Mouse (Mus musculus) cerebellum, postnatal 36 days (tissue): ENCODE measurements around the gene Zswim3.
A peak's percentile ranks its signal among the peaks of the same experiment; 100 is the strongest.
"Not testable (repeated sequence)": the region's sequence is repeated elsewhere in the genome, so short reads cannot be mapped to it uniquely, and the experiment has no call there.

ENCODE experiments used
- DNase-seq, 2 experiments: peaks; one replicate each; pipeline ENCODE4 v3.0.0; 2021 to 2022; ENCODE audit warnings: mixed read lengths in 2 of 2

Gene Zswim3

DNA sequence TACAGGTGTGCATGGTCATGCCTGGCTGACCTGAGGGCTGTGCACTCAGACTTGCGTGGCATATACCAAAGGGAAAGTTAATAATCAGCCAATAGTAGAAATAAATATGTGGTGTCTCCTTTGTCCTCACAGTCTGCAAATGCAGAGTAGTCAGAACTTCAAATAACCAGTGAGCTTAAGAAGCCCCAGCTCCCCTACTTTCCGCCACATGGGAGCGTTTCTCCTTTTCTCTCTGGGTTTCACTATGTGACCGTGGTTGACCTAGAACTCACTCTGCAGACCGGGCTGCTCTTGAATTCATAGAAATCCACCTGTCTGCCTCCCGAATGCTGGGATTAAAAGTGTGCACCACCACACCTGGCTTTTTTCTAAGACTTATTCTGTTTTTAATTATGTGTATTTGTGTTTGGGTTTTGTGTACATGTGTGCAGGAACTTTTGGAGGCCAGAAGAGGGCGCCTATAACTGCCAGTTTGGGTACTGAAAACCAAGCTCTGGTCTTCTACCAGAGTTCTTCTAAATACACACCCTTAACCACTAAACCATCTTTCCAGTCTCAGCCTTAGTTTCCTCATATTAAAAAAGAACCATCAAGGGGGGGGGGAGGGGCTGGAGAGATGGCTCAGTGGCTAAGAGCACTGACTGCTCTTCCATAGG, 20.8 kb upstream of the Zswim3 start:
- no peak for DNase-seq

DNA sequence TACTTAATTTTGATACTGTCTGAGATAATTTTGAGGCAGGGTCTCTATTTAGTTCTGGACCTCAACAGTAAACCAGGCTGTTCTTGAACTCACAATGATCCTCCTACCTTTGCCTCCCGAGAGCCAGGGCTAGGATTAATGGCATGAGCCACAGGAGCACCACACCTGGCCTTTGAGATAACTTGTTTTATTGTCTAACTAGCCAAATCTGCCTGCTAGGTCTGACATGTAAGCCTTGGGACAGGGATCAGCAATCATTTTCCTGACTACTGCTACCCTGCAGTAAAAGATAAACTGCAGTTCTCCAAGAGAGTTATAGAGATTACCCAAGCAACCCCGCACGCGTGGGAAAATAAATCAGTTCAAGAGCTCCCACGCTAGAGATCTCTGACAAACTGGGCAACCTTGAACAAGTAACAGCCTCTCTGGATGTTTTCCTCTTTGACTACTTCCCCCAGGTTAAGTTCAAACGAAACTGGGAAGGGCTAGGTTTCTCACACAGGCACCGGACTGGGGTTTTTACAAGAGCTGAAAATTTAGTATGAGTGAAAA, 20.0 kb upstream of the Zswim3 start:
- DNase-seq: no peak

DNA sequence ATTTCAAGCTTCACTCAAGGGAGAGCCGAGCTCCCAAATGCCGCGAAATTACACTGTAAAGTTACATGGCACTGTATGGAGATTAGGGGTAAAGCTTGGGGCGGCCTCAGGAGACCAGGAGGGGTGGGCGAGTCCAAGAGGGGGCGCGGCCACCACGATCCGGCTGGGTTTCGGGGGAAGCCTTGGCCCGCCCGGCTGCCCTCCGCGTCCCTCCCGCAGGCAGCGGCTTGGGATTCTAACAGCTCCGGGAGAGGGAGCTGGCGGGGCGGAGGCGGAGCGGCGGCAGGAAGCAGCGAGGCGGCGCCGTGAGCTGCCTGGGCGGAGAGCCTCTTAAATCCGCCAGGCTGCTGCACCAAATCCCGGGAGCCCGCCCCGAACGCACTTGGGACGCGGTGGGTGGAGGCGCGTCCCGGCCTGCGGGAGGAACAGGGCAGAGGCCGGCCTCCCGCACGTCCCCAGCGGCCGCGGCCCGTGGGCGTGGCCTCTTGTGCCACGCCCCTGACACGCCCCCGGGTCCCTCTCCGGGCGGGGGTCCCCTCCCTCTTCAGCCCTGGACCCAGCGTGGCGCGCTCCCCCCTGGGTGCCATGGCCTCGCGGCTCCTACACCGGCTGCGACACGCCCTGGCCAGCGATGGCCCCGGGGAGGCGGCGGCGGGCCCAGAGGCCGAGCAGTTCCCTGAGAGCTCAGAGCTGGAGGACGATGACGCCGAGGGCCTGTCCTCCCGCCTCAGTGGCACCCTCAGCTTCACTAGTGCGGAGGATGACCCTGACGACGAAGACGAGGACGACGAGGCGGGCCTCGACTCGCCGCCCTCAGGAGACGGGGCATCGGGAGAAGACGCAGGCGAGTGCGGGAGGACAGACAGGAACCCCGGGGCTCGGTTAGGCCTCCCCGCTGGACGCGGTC, 19.2 kb upstream of the Zswim3 start, which contains the start of gene Snx21:
Snx21 (plus strand) TSS at position 343 of the 907 bp plus-strand sequence.
- DNase-seq: peak; percentile 85 to 91

DNA sequence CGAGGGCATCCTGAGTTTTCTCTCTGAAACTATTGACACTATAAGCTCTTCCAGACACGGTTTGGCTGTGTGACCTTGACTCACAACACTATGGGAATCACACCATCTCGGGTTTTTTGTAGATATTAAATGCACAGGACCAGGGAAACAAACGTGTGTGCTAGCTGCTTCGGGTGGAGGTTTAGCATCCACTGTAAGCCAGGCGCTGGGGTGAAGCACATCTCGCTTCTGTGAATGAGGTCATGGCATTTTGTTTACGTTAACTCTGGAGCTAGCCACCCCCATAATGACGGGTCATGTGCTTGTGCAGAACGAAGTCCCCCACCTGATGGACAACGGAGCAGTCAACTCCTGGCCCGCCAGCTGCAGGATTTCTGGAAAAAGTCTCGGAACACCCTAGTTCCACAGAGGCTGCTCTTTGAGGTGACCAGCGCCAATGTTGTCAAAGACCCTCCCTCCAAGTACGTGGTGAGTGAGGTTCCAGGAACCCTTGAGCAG, 18.5 kb upstream of the Zswim3 start:
- DNase-seq: no peak

DNA sequence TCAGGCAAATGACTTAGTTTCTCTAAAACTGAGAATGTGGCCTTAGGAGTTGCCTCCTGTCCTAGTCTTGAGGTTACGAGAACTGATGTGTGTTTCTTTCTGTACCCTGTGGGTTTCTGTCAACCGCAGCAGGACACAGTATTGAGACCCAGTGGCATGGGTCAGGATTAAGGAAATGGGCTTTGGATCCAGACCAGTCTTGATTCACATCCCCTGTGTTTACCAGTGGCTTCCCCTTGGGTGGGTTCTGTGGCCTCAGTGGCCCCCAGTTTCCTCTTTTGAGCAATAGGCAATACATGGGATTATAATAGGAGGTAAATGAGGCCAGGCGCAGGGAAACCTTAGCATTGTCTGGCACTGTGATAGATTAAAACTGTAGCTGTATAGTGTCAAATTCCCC, 17.9 kb upstream of the Zswim3 start:
- DNase-seq: no peak

DNA sequence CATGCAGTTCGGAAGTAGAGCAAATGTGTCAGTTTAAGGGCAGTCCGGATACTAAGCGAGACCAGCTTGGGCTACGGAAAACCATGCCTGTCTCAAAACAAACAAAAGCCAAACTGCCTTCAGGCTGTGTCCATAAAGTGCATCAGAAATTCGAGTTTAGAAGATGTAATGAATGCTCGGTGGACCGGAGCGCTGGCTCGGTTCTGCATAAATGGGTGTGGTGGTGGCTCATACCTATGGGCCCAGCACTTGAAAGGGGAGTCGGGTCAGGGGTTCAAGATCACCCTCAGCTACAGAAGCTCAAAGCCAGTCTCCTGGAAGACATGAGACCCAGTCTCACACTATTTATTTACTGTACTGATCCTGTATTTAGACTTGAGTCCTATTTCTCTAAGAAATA, 17.1 kb upstream of the Zswim3 start:
- no peak for DNase-seq

DNA sequence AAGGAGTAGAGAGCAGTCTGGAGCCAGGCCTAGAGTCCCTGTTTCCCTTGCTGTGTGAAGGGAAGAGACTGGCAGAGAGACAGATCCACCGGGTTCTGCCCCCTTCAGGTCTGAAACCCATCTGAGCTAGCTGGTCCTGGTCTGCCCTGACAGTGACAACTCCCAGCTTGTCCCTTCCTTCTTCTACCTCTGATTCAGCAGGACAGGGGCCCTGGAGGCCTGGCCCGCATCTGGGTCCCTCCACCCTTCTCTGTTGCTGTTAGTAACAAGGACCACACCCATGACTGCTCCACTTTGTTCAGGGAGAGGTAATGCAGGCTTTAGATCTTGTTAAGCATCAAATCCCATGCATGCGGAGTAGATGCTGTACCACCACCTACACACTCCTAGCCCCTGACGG, 16.5 kb upstream of the Zswim3 start:
- DNase-seq: no peak

DNA sequence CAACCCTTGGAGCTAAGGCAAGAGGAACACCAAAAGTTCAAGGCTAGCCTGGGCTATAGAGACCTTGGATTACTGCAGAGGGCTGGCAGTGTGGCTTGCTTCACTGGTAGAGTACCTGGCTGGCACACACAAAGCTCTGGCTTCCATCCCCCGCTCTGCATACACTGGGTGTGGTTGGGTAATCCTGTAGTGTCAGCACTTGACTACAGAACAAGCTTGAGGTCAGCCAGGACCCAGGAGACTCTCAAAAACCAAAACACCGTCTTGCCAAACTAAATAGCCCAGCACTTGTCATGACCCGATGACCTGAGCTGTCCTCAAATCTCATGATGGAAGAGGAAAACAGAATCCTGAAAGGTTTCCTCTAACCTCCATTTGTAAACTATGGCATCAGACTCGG, 14.4 kb upstream of the Zswim3 start:
- no peak for DNase-seq

DNA sequence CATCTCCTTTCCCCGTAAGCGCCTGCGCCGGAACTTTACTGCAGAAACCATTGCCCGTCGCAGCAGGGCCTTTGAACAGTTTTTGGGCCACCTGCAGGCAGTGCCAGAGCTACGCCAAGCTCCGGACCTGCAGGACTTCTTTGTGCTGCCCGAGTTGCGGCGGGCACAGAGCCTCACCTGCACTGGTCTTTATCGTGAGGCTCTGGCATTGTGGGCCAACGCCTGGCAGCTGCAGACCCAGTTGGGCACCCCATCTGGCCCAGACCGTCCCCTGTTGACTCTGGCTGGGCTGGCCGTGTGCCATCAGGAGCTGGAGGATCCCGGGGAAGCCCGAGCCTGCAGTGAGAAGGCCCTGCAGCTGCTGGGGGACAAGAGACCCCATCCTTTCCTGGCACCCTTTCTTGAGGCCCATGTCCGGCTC, 13.0 kb upstream of the Zswim3 start:
- DNase-seq: peak; percentile 52 to 54

DNA sequence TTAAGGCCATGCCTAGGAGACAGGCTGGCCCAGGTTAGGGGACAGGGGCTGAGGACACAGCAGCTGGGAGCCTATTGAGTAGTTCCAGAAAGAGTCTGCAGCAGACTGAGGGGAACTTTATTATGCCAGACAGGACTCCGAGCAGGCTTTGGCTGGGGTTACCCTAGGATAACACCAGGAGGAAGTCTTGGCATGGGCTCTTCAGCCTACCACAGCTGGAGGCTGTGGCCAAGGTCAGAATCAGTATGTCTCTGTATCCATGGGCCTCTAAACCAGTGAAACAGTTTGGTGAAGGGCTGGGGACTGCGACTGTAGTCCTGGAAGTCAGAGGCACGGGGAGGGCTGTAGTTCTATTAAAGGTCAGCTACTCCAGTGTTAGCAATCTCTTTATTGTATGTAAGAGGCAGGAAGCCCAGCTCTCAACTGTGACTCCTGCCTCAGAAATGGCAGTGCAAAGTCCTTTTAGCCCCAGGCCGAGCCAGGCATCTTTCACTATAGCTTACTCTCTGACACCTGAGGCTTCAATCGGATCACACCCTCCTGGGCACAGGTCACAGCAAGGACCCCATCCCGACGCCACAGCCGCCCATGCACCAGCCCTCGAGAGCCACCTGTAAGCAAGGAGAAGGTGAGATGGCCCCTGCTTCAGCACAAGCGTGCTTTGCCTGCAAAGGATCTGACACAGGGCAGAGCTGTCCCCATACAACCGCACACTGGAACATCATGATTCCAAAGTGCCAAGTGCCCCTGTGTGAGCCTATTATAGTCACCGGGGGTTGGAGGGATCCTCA, 12.3 kb upstream of the Zswim3 start:
- no peak for DNase-seq

DNA sequence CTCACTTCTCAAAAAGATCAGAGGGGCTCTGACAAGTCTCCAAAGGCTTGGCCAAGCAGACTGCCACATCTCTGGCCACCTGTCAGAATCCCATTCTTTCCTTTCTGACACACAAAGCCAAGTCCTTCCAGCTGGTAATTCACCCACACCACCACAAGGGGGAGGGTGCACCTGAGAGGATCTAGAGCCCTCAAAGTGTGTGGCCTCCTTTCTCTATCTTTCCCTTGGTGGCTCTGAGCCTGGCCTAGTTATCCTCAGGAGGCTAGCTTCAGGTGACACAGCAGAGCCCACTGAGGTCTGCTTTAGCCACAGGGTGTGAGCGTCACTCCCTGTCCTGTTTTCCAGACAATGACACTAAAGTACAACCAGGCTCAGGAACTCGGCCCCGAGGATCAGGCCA, 11.7 kb upstream of the Zswim3 start:
- peak; percentile 75 to 78 for DNase-seq

DNA sequence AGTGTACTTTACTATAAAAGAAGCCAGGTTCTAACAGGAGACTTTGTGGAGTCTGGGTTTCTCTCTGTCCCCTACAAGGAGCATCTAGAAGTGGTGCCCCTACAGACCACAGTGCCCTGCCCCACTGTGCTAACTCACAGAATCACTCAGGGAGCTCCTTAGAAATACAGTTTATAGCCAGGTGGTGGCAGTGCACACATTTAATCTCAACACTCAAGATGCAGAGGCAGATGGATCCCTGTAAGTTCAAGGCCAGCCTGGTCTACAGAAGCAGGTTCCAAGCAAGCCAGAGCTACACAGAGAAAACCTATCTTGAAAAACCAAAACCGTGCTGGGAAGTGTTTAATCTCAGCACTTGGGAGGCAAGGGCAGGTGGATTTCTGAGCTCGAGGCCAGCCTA, 11.1 kb upstream of the Zswim3 start:
- DNase-seq: no peak

DNA sequence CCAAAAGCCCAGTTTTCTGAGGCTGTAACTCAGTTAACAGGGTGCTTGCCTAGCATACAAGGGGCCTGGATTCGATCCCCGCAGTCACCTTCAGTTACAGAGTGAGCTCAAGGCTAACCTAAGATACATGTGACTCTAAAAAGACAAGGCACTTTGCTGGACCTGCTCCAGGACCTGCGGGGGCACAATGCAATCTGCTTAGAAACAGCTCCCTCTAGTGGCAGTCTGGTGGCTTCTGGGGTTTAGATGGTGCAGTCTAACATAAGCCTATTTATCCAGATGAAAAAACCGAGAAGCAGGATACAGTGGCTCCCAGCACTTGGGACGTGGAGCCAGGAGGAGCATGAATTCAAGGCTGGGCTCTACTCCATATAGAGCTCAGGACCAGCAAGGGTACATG, 10.6 kb upstream of the Zswim3 start:
- peak; percentile 86 to 87 for DNase-seq

DNA sequence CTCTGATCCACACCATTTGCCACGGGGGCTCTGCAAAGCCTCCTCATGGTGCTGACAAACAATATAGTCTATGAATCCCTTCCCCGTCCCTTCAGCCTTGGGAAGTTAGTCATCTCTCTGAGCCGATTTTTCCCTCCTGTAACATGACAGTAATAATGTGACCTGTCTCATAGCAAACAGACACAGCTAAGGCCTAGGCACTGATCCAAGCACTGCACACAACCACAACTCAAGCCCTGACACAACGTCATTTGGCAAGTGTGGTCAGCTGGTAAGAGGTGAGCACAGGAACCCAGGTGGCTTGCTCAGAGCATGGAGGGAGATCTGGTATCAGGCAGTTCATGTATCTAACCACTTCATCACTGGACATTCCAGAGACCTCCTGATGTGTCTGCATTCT, 9.0 kb upstream of the Zswim3 start:
- DNase-seq: no peak

DNA sequence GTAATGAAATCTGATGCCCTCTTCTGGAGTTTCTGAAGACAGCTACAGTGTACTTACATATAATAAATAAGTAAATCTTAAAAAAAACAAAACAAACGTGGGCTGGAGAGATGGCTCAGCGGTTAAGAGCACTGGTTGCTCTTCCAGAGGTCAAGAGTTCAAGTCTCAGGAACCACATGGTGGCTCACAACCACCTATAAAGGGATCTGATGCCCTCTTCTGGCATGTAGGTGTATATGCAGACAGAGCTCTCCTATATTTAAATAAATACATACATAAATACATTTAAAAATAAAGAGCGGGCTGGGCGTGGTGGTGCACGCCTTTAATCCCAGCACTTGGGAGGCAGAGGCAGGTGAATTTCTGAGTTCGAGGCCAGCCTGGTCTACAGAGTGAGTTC, 6.3 kb upstream of the Zswim3 start:
- not testable (repeated sequence) for DNase-seq

DNA sequence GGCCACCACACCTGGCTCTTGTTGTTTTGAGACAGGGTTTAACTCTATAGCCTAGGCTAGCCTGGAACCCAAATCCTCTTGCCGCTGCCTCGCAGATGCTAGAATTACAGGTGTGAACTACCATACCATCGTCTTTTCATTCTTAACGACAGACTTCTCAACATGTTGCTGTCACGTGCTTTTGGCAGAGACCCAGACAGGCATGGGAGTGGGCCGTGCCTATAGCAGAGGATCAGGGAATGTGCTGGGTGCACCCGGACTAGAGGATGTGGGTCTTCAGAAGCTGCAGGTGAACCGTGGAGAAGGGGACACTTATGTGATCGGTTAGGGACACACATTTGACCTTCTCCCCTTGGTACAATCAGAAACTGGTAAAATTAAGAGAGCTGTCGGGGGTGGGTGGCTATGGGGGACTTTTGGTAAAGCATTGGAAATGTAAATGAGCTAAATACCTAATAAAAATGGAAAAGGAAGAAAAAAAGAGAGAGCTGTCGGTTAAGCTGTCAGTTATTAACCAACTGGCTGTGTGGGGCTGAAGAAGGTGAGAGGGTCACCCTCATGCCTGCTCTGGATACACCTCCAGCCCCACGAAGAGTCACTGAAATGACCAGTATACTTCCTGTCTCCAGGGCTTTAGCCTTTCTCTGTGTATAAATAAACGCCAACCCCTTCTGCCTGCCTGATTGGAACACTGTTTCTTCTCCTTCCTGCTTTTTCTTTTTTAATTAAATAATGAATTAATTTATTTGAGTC, 4.5 kb upstream of the Zswim3 start:
- DNase-seq: no peak

DNA sequence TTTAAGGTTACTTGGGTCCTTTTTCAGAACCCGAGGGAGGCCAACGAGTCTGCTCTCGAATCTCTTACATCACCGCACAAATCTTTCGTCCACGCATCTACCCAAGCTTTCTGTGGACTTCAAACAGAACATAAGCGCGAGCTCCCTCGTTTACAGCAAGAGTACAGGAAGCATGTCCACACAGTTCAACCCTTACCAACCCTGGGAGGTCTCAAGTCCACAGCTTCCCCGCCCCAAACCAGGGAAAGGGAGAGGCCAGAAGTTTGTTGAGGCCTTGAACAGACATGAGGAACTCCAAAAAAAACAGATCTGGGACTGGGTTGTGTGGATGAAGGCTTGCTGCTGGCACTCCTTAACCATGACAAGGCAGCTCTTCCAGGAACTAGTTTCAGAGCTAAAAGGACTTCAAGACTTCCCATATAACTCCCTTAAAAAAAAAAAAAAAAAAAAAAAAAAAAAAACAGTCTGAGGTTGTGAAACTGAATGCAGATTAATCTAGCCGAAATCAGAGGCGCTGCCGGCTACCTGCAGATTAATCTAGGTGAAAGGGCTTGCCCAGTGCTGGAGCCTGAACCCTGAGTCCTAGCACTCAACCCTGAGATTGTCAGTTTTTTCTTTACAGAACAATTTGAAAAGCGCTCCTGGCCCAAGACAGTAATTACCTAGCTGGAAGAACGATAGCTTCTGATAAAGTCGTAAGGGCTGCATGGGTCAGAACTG, 1.5 kb upstream of the Zswim3 start:
- DNase-seq: no peak

DNA sequence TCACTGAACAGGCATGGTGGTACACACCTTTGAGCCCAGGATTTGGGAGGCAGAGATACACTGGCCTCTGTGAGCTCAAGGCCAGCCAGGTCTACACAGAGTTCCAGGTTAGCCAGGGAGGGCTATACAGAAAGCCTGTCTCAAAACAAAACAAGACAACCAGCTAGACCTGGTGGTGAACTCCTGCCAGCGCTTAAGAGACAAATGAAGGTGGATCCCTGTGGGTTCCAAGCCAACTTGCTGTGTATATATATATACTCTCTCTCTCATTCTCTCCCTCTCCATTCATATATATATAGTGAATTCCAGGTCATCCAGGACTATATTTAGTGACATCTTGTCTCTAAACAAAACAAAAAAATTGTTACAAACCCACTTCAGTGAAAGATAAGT, 981 bp upstream of the Zswim3 start:
- no peak for DNase-seq

DNA sequence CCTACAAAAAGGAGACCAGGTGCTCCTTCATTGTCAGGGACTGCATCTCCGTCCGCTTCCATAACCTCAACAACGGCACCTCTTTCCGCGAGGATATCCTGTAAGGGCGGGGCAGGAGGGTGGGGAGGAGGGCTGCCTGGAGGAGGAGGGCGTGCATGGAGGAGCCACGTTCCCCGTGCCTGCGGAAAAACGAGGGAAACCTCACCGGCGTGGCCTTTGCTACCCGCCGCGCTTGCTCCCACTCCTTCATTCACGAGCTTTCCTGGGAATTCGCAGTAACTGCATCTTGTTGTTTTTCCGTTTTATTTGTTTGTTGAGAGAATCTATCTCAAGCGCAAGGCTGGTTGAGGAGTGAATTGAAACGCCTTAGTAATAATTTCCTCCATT, 427 bp downstream of the Zswim3 start:
- no peak for DNase-seq

DNA sequence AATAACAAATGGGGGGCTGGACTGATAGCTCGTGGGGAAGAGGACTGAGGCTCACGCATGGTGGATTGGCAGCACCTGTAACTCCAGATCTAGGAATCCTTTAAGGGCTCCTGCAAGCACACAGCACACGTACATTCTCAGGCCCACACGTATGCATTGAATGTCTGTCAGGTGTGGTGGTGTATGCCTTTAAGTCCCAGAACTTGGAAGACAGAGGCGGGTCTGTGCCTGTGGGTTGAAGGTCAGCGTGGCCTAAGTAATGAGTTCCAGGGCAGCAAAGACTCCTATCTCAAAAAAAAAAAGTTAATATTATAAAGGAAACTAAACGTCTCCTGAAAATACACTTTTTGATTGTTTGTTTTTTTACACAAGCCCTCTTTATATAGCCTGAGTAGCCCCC, 1.7 kb downstream of the Zswim3 start:
- no peak for DNase-seq

DNA sequence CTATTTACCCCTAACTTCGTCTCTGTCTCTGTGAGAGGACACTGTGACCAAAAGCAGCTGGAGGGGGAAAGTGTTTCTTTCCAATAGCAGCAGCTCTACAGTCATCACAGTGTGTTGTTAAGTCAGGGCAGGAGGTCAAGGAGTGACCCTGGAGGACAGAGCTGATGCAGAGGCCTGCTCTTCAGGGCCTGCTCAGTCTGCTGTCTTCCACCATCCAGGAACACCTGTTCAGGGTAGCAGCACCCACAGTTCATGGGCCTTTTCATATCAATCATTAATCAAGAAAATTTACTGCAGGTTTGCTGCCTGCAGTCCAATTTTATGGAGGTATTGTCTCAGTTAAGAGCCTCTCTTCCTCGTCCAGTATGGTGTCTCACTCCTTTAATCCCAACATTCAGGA, 8.7 kb downstream of the Zswim3 start:
- no peak for DNase-seq

DNA sequence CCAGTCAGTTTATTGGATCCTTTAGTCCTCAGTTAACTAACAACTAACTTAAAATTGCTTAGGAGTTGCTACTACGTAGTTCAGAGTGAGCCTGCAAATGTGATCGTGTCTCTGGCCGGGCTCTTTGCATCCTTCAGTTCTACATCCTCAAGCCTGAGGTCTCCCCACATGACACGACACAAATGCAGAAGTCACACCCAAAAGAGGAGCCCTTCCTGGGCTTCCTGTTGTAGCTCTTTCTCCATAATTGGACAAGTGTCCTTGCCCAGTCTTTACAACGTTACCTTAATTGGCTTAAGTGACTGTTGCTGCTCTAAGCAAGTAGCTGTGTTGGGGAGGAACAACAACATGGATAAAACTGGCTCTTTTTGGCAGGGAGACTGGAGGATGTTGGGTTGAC, 10.4 kb downstream of the Zswim3 start:
- no peak for DNase-seq
